Mouse (Mus musculus) liver, postnatal 0 days (tissue): Measurements from ENCODE around the gene Pdrg1. TPM values are rescaled to one million over a fixed set of nuclear protein-coding genes. Genes with fewer than 3 reads are reported as not detected.

Experiments
- ATAC-seq: fragments of 200-750 bp; cut with Nextera tagmentation; 2 replicates; pipeline ENCODE4 v1.8.0; 2017; ENCODE audit warnings: mild to moderate bottlenecking, moderate library complexity
- DNase-seq: peaks from one replicate; pipeline ENCODE4 v3.0.0-alpha.2; 2016
- H3K27ac ChIP-seq: fragments of 300-500 bp; sonication (generic); 2 replicates; pipeline ENCODE4 v1.5.1; 2014; ENCODE audit warnings: antibody characterized with exemption, moderate library complexity, mild to moderate bottlenecking, low read depth
- H3K27me3 ChIP-seq: fragments of 300-500 bp; sonication (generic); 2 replicates; pipeline ENCODE4 v1.6.1; 2014; ENCODE audit warnings: low read length, control low read depth, mixed read lengths; ENCODE audit not compliant: insufficient read depth
- H3K36me3 ChIP-seq: fragments of 300-500 bp; sonication (generic); replicated peaks from 2 replicates; pipeline ENCODE4 v1.6.1; 2014; ENCODE audit warnings: mild to moderate bottlenecking, control low read depth, low read length, moderate library complexity, mixed read lengths; ENCODE audit not compliant: insufficient read depth
- H3K4me1 ChIP-seq: fragments of 300-500 bp; sonication (generic); 2 replicates; pipeline ENCODE4 v1.6.1; 2014; ENCODE audit warnings: antibody characterized with exemption, mild to moderate bottlenecking, control low read depth; ENCODE audit not compliant: insufficient read depth
- H3K4me2 ChIP-seq: fragments of 300-500 bp; sonication (generic); 2 replicates; pipeline ENCODE4 v1.6.1; 2014; ENCODE audit warnings: low read depth, mild to moderate bottlenecking, low read length, moderate library complexity, mixed read lengths
- H3K4me3 ChIP-seq: fragments of 300-500 bp; sonication (generic); 2 replicates; pipeline ENCODE4 v1.5.1; 2014; ENCODE audit warnings: low read depth, low read length
- H3K9ac ChIP-seq: fragments of 300-500 bp; sonication (generic); replicated peaks from 2 replicates; pipeline ENCODE4 v1.6.1; 2014; ENCODE audit warnings: mild to moderate bottlenecking, moderate library complexity
- H3K9me3 ChIP-seq: fragments of 300-500 bp; sonication (generic); 2 replicates; pipeline ENCODE4 v1.6.1; 2016; ENCODE audit warnings: mild to moderate bottlenecking, control low read depth, low read length, mixed read lengths
- CTCF ChIP-seq: sonication (generic); IDR thresholded peaks from 2 replicates; pipeline ENCODE4 v1.5.1; 2016; ENCODE audit warnings: antibody characterized with exemption, low read depth
- EP300 ChIP-seq: IDR thresholded peaks from 2 replicates; pipeline ENCODE4 v1.6.1; 2016; ENCODE audit warnings: antibody characterized with exemption, low read depth, mild to moderate bottlenecking
- WGBS: fragments of 180-500 bp; shearing (Covaris S2); extraction: QIAGEN DNeasy Blood & Tissue Kit; methylation state at CpG from one replicate; pipeline ENCODE4 v1.1.7; 2014; ENCODE audit not compliant: insufficient replicate concordance; 5-methylcytosine and 5-hydroxymethylcytosine counted together
- polyA plus RNA-seq: library from polyadenylated mRNA; unstranded; fragments of >200 nt; fragmentation: Nextera tagmentation; extraction: Ambion mirVana; gene quantifications from 2 replicates; pipeline ENCODE4 v1.2.1, GENCODE M21; 2015

The Pdrg1 gene
- polyA plus RNA-seq, 1 experiment from 2014 or later = 26.0 TPM

- H3K36me3 ChIP-seq = no peaks in the 10 kb centered on the region
- no peaks in the 10 kb centered on the region for H3K4me1 ChIP-seq
- no peak overlapping the region for H3K4me3 ChIP-seq
- H3K4me2 ChIP-seq = no peak overlapping the region
- 48% methylated on average over 4 of the region's 4 CpGs for WGBS
- TF ChIP-seq EP300 (no peak), CTCF (no peak)
- DNase-seq (no peak), ATAC-seq (no peak)
- 0 out of 2 replicates have a peak, but pooled peaks cover 3% of the 10 kb centered on the region for H3K27me3 ChIP-seq
- no peak overlapping the region for H3K27ac ChIP-seq
- no peaks in the 10 kb centered on the region for H3K9me3 ChIP-seq
- H3K9ac ChIP-seq = no peak overlapping the region
Observed at GRCm38 (mm10) chr2:153022855-153023254, 7.6 kb upstream of the Pdrg1 start.

DNA sequence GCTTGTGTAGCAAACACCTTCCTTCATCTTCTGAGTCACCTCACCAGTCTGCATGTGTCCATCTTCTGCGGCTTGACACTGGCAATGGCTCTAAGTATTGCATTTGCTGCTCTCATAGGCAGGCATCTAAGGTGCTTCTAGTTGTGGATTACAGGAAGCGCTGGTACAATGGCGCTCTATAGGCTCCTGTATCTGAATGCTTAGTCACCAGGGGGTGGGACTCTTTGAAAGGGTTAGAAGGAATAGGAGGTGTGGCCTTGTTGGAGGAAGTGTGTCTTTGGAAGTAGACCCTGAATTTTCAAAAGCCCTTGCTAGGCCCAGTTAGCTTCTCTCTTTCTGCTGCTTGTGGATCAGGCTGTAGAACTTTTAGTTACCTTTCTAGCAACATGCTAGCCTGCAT lies 5.9 kb upstream of the Pdrg1 start:
- WGBS = 51% methylated on average over 3 of the region's 3 CpGs
- no peaks in the 10 kb centered on the region for H3K4me1 ChIP-seq
- no peak overlapping the region for H3K27ac ChIP-seq
- H3K27me3 ChIP-seq = 0 out of 2 replicates have a peak, but pooled peaks cover 5% of the 10 kb centered on the region
- no peak overlapping the region for H3K4me3 ChIP-seq
- H3K9ac ChIP-seq = no peak overlapping the region
- no peaks in the 10 kb centered on the region for H3K36me3 ChIP-seq
- ATAC-seq = no peak
- no peaks in the 10 kb centered on the region for H3K9me3 ChIP-seq
- no peak for TF ChIP-seq CTCF
- TF ChIP-seq EP300 = no peak
- no peak overlapping the region for H3K4me2 ChIP-seq
- no peak for DNase-seq

- DNase-seq (no peak), ATAC-seq (no peak)
- Histone ChIP-seq H3K9ac (no peak overlapping the region), H3K4me2 (no peak overlapping the region), H3K4me3 (no peak overlapping the region), H3K27ac (no peak overlapping the region), H3K27me3 (0 out of 2 replicates have a peak, but pooled peaks cover 5% of the 10 kb centered on the region), H3K4me1 (peaks cover 5% of the 10 kb centered on the region), H3K36me3 (no peaks in the 10 kb centered on the region), H3K9me3 (no peaks in the 10 kb centered on the region)
- 73% methylated on average over 3 of the region's 3 CpGs for WGBS
- TF ChIP-seq EP300 (no peak), CTCF (no peak)
Observed at GRCm38 (mm10) chr2:153019355-153019754, 4.1 kb upstream of the Pdrg1 start.

GRCm38 (mm10) chr2:153016786-153017185 lies 1.6 kb upstream of the Pdrg1 start:
- TF ChIP-seq CTCF (no peak), EP300 (no peak)
- Histone ChIP-seq H3K9ac (no peak overlapping the region), H3K9me3 (no peaks in the 10 kb centered on the region), H3K4me2 (no peak overlapping the region), H3K4me1 (peaks cover 11% of the 10 kb centered on the region), H3K4me3 (no peak overlapping the region), H3K27me3 (0 out of 2 replicates have a peak, but pooled peaks cover 5% of the 10 kb centered on the region), H3K36me3 (peaks cover 6% of the 10 kb centered on the region; the same call in 1 of the 2 replicates), H3K27ac (no peak overlapping the region)
- DNase-seq (no peak), ATAC-seq (no peak)
- 34% methylated on average over 5 of the region's 5 CpGs for WGBS

- Histone ChIP-seq H3K4me2 (no peak overlapping the region), H3K4me3 (no peak overlapping the region), H3K27ac (no peak overlapping the region), H3K9ac (no peak overlapping the region), H3K9me3 (no peaks in the 10 kb centered on the region), H3K4me1 (peaks cover 11% of the 10 kb centered on the region), H3K36me3 (peaks cover 12% of the 10 kb centered on the region; the same call in 1 of the 2 replicates), H3K27me3 (0 out of 2 replicates have a peak, but pooled peaks cover 5% of the 10 kb centered on the region)
- ATAC-seq = no peak
- no peak for DNase-seq
- TF ChIP-seq EP300 = no peak
- TF ChIP-seq CTCF = no peak
- WGBS = 47% methylated on average over 8 of the region's 8 CpGs
Observed at GRCm38 (mm10) chr2:153015804-153016203, 577 bp upstream of the Pdrg1 start.

GRCm38 (mm10) chr2:153013724-153014515 lies 1.3 kb downstream of the Pdrg1 start:
- peak overlapping the region; percentile 65 for H3K4me3 ChIP-seq
- peaks cover 28% of the 10 kb centered on the region for H3K36me3 ChIP-seq
- TF ChIP-seq CTCF (no peak), EP300 (no peak)
- peak overlapping the region; percentile 97 for H3K4me2 ChIP-seq
- ATAC-seq = no peak
- H3K9ac ChIP-seq = peak overlapping the region; percentile 55
- H3K27me3 ChIP-seq = 0 out of 2 replicates have a peak, but pooled peaks cover 5% of the 10 kb centered on the region
- no peak overlapping the region for H3K27ac ChIP-seq
- DNase-seq = no peak
- 82% methylated on average over 11 of the region's 11 CpGs for WGBS
- peaks cover 11% of the 10 kb centered on the region for H3K4me1 ChIP-seq
- H3K9me3 ChIP-seq = no peaks in the 10 kb centered on the region
